Mouse (Mus musculus): ENCODE measurements at regions not wholly inside any gene's neighbourhood (a gene's known extent, or its start where the extent isn't known, plus 50 kb on each side); places are given as distances from the start of the nearest gene placed in this dataset.
A peak's percentile ranks its signal among the peaks of the same experiment; 100 is the strongest.

DNA sequence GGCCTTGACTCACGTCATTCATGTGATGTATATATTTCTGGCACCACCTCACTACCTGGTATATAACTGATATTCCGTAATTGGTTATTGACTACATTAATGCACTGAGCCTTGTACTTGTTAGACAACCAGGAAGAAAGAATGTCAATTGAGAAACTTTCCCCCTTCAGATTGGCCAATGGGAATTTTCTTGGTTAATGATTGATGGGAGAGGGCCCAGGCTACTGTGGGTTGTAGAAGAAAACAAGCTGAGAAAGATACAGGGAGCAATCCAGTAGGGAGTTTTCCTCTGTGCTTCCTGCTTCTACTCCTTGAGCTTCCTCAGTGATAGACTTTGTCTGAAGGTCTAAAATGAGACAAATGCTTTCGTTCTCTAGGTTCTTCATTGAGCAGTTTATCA, 1866.1 kb upstream of the Lrrc6 start:
- WGBS: 72% methylated on average over 3 of the region's 3 CpGs
- DNase-seq: no peak
- Histone ChIP-seq H3K4me3 (replicated peaks; ENCODE audit: extremely low read depth, low read depth, low read length) (no peak overlapping the region), H3K4me1 (ENCODE audit: control insufficient read depth, insufficient read depth, low read length) (peaks cover 3% of the 10 kb centered on the region)
- TF ChIP-seq CTCF (IDR thresholded peaks at IDR 0.05; ENCODE audit: insufficient read depth, low read length) (no peak), POLR2A (IDR thresholded peaks at IDR 0.05; ENCODE audit: borderline replicate concordance, extremely low read depth, low read depth, low read length) (no peak)

DNA sequence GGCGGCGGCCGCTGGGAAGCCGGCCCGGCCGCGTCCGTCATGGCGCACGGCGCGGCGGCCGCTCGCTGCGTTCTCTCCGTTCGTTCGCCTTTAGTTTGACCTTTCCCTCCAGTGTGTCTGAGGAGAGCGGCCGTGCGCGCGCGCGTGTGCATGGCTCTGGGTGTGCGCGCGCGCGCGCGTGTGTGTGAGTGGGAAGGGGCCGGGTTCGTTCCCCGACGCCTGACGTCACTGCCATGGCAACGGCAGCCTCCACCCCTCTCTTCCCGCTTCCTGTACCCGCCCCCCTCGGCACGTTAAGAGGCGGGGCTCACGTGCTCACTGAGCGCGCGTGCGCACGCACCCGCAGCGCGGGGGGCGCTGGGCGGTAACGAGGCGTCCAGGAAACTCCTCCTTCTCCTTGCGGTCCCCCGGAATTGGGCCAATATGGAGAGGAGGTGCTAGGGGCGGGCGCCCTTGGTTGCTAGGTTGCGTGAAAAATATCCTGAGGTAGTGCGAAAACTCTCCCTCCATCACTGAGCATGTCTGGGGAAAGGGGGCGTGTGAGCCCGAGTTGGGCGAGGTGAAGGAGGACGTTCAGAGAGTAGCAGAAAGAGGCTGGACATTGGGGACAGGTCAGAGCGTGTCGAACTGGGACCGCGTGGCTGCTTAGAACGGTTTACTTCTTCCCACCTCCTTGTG, 1862.5 kb upstream of the Lrrc6 start:
- under 1% methylated on average over 60 of the region's 72 CpGs for WGBS
- peaks cover 9% of the 10 kb centered on the region for H3K4me1 ChIP-seq (ENCODE audit: control insufficient read depth, insufficient read depth, low read length)
- H3K4me3 ChIP-seq (replicated peaks; ENCODE audit: extremely low read depth, low read depth, low read length): peak overlapping the region; percentile 73
- peak; percentile 99 for DNase-seq
- TF ChIP-seq POLR2A (IDR thresholded peaks at IDR 0.05; ENCODE audit: borderline replicate concordance, extremely low read depth, low read depth, low read length) (peak; percentile 86), CTCF (IDR thresholded peaks at IDR 0.05; ENCODE audit: insufficient read depth, low read length) (no peak)

DNA sequence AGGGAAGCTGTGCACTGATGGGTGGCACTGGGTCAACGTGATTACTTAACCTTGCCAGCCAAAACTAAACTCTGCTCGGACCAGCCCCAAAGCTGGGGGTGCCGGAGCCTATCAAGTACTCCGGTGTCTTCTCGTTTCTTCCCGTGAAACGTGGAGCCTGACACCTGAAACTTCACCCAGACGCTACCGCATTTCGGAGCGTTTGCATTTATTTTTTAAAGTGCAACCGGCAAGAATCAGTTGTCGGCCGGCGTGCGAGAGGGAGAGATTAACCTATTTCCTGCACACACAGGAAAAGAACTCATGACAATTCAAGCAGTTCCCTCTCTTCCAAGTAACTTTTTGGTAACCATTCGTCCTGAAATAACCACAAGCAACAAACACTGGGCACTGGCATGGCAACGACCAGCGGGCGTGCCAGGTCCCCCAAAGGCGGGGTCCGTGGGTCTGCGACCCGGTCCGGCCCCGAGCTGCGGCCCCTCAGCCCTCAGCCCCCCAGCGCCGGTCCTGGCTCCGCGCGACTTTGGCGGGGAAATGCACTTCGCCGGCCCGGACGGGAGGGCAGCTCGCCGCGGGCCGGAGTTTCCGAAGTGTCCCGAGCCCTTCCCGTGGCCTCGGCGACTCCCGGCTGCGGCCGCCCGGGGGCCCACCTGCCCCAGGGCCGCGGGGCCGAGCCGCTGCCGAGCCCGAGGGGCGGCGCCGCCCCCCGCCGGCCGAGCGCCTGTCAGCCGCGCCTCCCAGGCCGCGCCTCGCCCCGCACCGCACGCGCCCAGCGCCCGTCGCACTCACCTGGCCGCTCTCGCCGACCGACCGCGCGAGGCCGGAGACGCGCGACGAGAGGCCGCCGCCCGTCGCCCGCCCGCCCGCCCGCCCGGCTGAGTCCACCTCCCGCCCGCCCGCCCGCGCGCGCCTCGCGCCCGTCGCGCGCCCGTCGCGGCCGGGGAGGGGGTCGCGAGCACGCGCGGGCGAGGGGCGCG, 1861.7 kb upstream of the Lrrc6 start:
- peak; percentile 67 for DNase-seq
- 3% methylated on average over 115 of the region's 121 CpGs for WGBS
- H3K4me1 ChIP-seq (ENCODE audit: control insufficient read depth, insufficient read depth, low read length): peaks cover 9% of the 10 kb centered on the region
- H3K4me3 ChIP-seq (replicated peaks; ENCODE audit: extremely low read depth, low read depth, low read length): peak overlapping the region; percentile 82
- TF ChIP-seq POLR2A (IDR thresholded peaks at IDR 0.05; ENCODE audit: borderline replicate concordance, extremely low read depth, low read depth, low read length): peak; percentile 34; the same call in 1 of the 2 replicates
- no peak for TF ChIP-seq CTCF (IDR thresholded peaks at IDR 0.05; ENCODE audit: insufficient read depth, low read length)

DNA sequence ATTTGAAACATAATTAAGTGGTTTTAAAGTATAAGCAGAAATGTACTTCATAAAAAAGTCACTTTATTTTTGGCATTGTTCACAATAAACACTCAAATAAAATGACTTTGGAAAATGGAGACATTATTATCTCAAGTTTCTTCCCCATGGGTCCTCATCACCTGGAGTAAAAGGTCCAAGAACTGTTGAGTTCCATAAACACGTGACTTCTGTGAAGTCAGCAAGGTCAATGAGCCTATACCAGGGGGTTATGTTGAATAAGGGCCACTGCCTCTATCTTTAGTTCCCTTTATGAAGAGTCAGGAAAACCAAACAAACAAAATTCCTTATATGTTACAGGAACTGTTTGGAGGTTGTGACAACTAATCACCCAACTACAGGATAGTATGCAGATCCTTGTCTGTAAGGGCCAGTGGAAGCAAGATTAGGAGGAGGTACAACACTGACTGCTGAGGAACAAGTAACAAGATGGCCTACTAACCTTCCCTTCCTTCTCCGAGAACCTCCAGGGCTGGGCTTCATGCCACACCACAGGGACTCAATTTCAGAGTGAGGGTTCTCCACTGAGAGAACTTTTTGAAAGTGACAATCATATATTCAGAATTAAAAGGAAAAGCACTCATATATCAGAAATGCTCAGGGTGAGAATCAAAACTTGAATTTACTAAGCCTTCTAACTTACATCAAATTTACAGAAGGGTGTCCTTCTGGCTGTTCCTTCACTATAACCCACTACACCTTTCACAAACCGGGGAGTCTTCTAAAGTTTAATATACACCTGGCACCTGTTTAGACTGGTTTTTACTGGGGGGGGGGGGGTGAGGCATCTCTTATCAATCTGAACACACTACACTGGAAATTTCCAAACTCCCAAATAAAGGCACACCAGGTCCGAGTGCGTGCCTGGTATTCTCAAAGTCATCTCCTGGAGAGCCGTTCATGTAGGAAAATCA, 1860.5 kb upstream of the Lrrc6 start:
- WGBS: 15% methylated on average over 6 of the region's 6 CpGs
- Histone ChIP-seq H3K4me3 (replicated peaks; ENCODE audit: extremely low read depth, low read depth, low read length) (peak overlapping the region; percentile 82), H3K4me1 (ENCODE audit: control insufficient read depth, insufficient read depth, low read length) (peaks cover 9% of the 10 kb centered on the region)
- DNase-seq: no peak
- TF ChIP-seq CTCF (IDR thresholded peaks at IDR 0.05; ENCODE audit: insufficient read depth, low read length) (no peak), POLR2A (IDR thresholded peaks at IDR 0.05; ENCODE audit: borderline replicate concordance, extremely low read depth, low read depth, low read length) (no peak)

DNA sequence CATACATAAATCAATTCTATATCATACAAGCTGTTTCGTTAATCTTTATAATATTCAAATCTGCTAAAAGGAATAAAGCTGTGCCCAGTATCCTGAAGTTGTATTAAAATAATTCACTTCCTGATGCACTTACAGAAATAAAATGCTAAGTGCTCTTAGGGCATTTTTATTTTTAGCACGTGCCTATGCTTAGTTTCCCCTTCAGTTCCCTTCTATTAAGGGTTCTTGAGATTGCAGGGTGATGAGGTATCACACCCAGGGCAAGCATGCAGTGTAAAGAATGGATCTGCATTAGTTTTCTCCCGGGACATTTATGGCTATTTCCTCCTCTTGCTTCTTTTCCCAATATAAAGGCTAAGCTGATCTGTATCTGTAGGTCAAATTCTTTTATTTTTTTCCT, 1858.8 kb upstream of the Lrrc6 start:
- TF ChIP-seq CTCF (IDR thresholded peaks at IDR 0.05; ENCODE audit: insufficient read depth, low read length) (no peak), POLR2A (IDR thresholded peaks at IDR 0.05; ENCODE audit: borderline replicate concordance, extremely low read depth, low read depth, low read length) (no peak)
- H3K4me1 ChIP-seq (ENCODE audit: control insufficient read depth, insufficient read depth, low read length): peaks cover 11% of the 10 kb centered on the region
- WGBS: 27% methylated on average over 3 of the region's 3 CpGs
- no peak for DNase-seq
- H3K4me3 ChIP-seq (replicated peaks; ENCODE audit: extremely low read depth, low read depth, low read length): no peak overlapping the region

DNA sequence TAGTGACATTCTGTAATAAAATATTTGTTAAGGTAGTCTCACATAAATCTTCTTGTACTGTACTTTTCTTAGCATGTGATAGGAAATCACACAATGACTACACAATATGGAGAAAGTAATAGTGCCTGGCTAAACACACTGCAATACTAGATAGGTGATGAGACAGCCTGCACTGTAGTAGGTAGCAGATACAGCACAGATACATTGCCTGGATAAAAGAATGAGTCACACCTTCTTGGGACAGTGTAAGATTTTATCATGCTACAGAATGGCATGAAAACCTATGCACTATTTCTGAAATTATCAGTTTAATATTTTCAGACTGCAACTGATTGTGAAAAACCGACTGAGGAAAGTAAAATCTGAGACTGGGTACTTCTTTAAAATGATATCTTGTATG, 1855.2 kb upstream of the Lrrc6 start:
- TF ChIP-seq CTCF (IDR thresholded peaks at IDR 0.05; ENCODE audit: insufficient read depth, low read length): no peak
- no peak for TF ChIP-seq POLR2A (IDR thresholded peaks at IDR 0.05; ENCODE audit: borderline replicate concordance, extremely low read depth, low read depth, low read length)
- Histone ChIP-seq H3K4me1 (ENCODE audit: control insufficient read depth, insufficient read depth, low read length) (peaks cover 5% of the 10 kb centered on the region; the same call in 1 of the 2 replicates), H3K4me3 (replicated peaks; ENCODE audit: extremely low read depth, low read depth, low read length) (no peak overlapping the region)
- WGBS: 73% methylated on average over 1 of the region's 1 CpGs
- no peak for DNase-seq

DNA sequence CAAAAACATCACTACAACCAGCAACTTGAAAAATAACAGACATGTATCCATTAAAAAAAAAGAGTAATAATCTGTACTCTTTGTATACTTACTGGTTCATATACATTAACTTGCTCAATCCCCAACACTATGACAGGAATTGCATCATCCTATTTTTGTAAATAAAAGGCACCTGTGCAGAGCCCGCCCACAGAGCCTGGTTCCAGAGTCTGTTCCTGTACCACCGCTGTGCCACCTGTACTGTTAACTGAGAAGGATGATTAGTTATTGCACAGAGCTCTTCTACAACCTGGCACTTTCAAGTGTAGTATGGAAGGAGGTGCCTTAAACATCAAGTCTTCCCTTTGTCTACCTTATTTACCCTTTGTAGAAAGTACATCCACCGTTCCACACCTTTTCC, 1843.9 kb upstream of the Lrrc6 start:
- 72% methylated on average over 3 of the region's 3 CpGs for WGBS

DNA sequence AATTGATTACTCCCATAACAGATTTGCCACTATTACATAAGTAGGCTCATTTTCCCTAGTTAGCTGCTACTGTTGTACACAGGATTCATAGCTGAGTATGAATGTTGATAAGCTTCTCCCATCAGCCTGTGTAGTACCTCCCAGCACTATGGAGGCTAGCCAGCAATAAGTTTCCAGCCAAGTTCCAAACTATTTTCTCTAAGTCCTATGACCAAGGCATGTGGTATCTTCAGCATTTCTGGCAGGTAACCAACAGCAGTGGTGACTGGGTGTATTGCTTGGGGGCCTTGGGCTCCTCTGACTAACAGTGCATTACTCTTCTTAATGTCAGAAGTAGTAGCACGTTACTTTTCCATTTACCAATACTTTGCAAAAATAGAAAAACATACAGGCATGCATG, 1841.8 kb upstream of the Lrrc6 start:
- DNase-seq: no peak
- TF ChIP-seq POLR2A (IDR thresholded peaks at IDR 0.05; ENCODE audit: borderline replicate concordance, extremely low read depth, low read depth, low read length) (no peak), CTCF (IDR thresholded peaks at IDR 0.05; ENCODE audit: insufficient read depth, low read length) (no peak)
- Histone ChIP-seq H3K4me1 (ENCODE audit: control insufficient read depth, insufficient read depth, low read length) (peaks cover 8% of the 10 kb centered on the region), H3K4me3 (replicated peaks; ENCODE audit: extremely low read depth, low read depth, low read length) (no peak overlapping the region)
- WGBS: 54% methylated on average over 1 of the region's 1 CpGs

More for the DNA sequence above, 1843.9 kb upstream of the Lrrc6 start:
- peaks cover 10% of the 10 kb centered on the region for H3K4me1 ChIP-seq (ENCODE audit: control insufficient read depth, insufficient read depth, low read length)
- no peak overlapping the region for H3K4me3 ChIP-seq (replicated peaks; ENCODE audit: extremely low read depth, low read depth, low read length)
- DNase-seq: no peak
- TF ChIP-seq CTCF (IDR thresholded peaks at IDR 0.05; ENCODE audit: insufficient read depth, low read length) (no peak), POLR2A (IDR thresholded peaks at IDR 0.05; ENCODE audit: borderline replicate concordance, extremely low read depth, low read depth, low read length) (no peak)

DNA sequence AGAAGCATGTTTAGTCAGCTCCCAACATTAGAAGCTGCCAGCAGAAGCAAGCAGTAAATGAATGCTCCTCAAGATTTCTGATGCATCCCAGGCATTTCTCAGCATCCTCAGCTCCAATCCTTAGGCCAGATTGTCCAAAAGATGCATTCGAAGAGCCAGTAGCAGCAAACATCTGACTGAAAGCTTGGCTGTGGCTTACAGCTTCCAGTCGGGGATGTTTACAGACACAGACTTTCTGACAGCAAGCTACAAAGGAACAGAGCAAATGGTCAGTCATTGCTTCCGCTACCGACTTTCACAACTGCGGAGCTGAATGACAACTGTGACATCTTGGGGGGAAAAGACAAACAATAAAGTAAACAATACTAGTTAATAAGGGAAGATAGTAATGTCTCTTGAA, 1840.3 kb upstream of the Lrrc6 start:
- 32% methylated on average over 5 of the region's 5 CpGs for WGBS
- Histone ChIP-seq H3K4me1 (ENCODE audit: control insufficient read depth, insufficient read depth, low read length) (peaks cover 8% of the 10 kb centered on the region), H3K4me3 (replicated peaks; ENCODE audit: extremely low read depth, low read depth, low read length) (no peak overlapping the region)
- TF ChIP-seq POLR2A (IDR thresholded peaks at IDR 0.05; ENCODE audit: borderline replicate concordance, extremely low read depth, low read depth, low read length) (no peak), CTCF (IDR thresholded peaks at IDR 0.05; ENCODE audit: insufficient read depth, low read length) (no peak)
- DNase-seq: no peak

Measured in lung, adult 2 months (tissue).